Mouse (Mus musculus) bone marrow, adult 2 months (tissue): ENCODE results near the gene Polr1d.

Source experiments
- CTCF ChIP-seq: fragments of 200-500 bp; IDR thresholded peaks from 2 replicates; pipeline ENCODE4 v1.5.1; 2011; ENCODE audit warnings: low read length, control low read depth; ENCODE audit not compliant: control insufficient read depth, insufficient read depth
- POLR2A ChIP-seq: fragments of 200-500 bp; IDR thresholded peaks from 2 replicates; pipeline ENCODE4 v1.6.1; 2011; ENCODE audit warnings: low read depth, mild to moderate bottlenecking, control low read depth, low read length, borderline replicate concordance; ENCODE audit not compliant: control insufficient read depth

DNA sequence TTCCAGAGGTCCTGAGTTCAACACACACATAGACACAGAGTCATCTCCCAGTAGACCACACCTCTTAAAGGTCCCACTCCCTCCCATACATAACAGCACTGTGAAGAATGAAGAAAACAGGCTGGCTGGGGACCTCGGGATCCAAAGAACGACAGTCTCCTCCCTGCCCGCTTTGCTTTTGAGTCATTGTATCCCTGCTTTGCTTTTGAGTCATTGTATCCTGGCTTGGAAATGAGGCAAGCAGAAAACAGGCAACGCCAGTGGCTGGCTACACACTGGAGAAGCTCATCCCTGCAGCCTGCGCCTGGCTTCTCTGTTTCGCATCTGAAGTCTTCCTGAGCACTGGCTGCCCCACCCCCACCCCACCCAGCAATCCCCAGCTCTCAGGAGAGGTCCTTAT, 40.2 kb downstream of the Polr1d start:
- no peak for TF ChIP-seq CTCF
- no peak for TF ChIP-seq POLR2A
